Mouse (Mus musculus) gastrocnemius, postnatal 36 days (tissue): ENCODE measurements around the gene Myo18b. TPM values are rescaled to one million over a fixed set of nuclear protein-coding genes. Genes with fewer than 3 reads are reported as not detected.

Experiments
- DNase-seq, 2 experiments: peaks; one replicate each; pipeline ENCODE4 v3.0.0; 2022
- intact Hi-C: fragments of 180-260 bp; cut with DNase I; formaldehyde crosslinking; loops from one replicate; pipeline ENCODE4 v1.15.1; 2025
- total RNA-seq, 2 experiments: library from RNA; stranded (reverse); gene quantifications; 2 replicates each; pipeline ENCODE4 v1.2.3; 2021

The Myo18b gene
- total RNA-seq, 2 experiments from 2014 or later = 378 to 416 TPM

GRCm38 (mm10) chr5:112693286-112693849, 202.8 kb downstream of the Myo18b start:
- DNase-seq = no peak
- intact Hi-C loops = no loop called here

- intact Hi-C loops = no loop called here
- DNase-seq = no peak
Measured at GRCm38 (mm10) chr5:112687100-112687818, 208.9 kb downstream of the Myo18b start.

DNA sequence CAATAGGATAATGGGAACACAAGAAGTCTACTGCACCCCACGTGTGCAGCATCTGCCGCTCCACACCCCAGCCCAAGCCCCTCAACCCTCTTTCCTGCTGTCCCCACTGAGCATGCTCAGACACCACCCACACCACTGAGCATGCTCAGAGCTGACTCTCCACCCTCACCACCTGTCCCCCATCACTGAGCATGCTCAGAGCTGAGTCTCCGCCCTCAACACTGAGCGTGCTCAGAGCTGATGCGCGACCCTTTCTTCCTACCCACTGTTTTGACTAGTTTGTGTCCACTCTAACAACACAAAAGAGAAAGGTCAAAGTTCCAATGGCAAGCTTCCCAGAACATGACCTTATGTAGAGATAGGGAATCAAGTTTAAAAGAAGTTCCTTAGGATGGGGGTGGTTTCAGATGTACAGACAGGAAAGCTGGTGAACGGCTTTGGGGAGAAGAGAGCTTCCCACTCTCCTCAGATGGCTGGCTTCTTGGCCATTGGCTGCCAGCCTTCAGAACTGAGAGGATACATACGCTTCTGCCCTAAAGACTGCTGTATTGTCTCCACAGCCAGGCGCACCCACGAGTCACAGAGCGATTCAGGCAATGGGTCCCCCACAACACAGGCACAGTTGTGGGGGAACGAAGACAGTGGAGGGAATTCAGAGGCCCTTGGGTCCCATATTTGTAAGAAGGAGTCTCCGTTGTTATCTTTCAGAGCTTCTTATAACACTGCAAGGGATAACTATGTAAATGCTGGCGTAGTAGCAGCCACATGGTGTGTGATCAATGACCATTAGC, 209.7 kb downstream of the Myo18b start:
- no peak for DNase-seq
- intact Hi-C loops = no loop called here

DNA sequence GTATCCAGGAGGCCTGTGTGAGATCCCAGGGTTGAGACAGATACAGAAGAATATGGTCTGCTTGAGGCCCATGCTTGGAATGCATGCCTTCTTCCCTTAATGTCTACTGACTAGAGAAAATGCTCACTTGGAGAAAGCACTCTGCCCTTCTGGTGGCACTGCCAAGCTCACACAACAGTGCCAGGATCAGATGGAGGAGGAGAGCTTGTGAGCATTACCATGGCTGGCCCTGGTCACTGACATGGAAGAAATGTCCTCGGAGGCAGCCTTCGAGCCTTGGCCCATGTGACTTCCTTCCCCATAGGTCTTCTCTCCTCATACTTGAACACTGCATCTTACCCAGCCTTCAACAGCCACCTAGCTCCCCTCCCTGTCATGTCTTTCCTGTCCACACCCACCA, 216.9 kb downstream of the Myo18b start:
- no peak for DNase-seq
- intact Hi-C loops = no loop called here

GRCm38 (mm10) chr5:112678153-112678552, 218.0 kb downstream of the Myo18b start:
- no peak for DNase-seq
- intact Hi-C loops = no loop called here

GRCm38 (mm10) chr5:112674806-112675205, 221.4 kb downstream of the Myo18b start:
- DNase-seq = no peak
- intact Hi-C loops = no loop called here

- intact Hi-C loops = no loop called here
- no peak for DNase-seq
Measured at GRCm38 (mm10) chr5:112672457-112672856, 223.7 kb downstream of the Myo18b start.

DNA sequence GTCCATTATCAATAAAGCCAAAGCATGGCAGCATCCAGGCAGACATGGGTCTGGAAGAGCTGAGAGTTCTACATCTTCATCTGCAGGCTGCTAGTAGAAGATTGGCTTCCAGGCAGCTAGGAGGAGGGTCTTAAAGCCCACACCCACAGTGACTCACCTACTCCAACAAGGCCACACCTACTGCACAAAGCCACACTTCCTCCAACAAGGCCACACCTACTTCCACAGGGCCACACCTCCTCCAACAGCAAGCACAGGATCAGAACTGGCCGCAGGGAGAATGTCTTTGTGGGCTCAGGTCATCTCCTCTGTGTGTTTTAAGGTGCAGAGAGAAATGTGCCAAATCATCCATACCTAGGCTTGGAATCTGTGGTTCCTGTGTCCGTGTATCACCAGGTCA, 224.2 kb downstream of the Myo18b start:
- DNase-seq = no peak
- intact Hi-C loops = no loop called here

DNA sequence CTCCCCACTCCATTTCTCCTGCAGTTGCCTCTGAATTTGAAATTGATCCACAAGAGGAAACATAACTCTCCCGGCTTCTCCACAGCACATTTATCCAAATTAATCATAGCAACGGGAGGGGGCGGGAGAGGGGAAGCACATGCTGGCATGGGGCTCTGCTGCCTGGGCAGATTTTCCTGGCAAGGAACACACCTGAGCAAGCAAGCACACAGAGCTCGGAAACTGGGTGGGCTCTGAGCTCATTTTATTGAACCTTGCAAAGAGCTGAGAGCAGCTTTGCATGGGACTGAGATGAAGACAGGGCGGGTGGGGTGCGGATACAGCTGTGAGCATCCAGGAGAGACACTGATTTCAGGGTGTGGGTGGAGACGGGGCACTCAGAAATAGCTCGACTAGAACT, 229.0 kb downstream of the Myo18b start:
- intact Hi-C loops = no loop called here
- no peak for DNase-seq

DNA sequence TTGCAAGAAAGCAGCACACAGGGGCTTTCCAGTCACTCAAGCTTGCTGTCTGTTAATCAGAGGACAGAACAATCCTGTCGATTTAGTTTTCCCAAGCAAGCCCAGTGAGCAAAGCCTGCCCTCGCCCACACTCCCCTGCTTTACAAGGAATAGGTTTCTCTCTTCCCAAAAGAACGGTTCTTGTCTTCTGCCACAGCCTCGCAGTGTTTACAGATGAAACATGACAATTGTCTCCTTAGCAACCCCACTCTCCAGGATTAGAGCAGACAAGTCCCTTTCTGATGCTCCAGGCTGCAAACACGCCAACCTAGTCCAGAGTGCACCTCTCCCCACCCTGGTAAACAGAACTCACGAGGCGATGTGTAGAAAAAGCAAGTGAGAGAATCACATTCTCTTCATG, 230.5 kb downstream of the Myo18b start:
- intact Hi-C loops = no loop called here
- no peak for DNase-seq

- intact Hi-C loops = no loop called here
- no peak for DNase-seq
Measured at GRCm38 (mm10) chr5:112663701-112664100, 232.5 kb downstream of the Myo18b start.

- intact Hi-C loops = no loop called here
- DNase-seq = no peak
Measured at GRCm38 (mm10) chr5:112660924-112661431, 235.2 kb downstream of the Myo18b start.

- intact Hi-C loops = no loop called here
Measured at GRCm38 (mm10) chr5:112659295-112659694, 236.9 kb downstream of the Myo18b start.

GRCm38 (mm10) chr5:112656811-112657210, 239.4 kb downstream of the Myo18b start:
- no peak for DNase-seq
- intact Hi-C loops = no loop called here

More at GRCm38 (mm10) chr5:112659295-112659694, 236.9 kb downstream of the Myo18b start:
- no peak for DNase-seq

DNA sequence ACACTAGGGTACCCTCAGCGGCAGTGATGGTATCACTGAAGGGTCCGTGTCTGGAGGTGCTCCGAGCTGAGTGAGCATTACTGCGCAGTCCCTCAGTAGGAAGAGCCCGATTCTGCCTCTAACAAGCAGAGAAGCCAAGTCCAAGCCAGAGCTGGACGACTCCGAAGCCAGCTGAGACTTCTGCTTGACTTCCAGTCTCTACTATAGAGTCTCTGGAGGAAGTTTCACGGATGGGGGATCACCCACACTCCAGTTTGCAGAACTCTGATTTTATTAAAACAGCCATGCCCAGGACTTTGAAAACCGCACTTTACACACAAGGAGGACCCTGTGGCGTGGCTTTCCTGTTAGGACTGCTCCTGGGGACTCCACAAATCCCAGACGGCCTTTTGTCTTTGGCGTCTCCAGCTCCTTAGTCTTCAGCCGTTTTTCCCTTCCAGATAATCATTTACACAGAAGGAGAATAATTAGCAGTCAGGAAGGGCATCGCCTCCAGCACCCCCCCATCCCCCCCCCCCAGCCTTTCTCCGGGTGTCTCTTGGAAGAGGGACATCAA, 240.1 kb downstream of the Myo18b start:
- intact Hi-C loops = no loop called here
- no peak for DNase-seq

DNA sequence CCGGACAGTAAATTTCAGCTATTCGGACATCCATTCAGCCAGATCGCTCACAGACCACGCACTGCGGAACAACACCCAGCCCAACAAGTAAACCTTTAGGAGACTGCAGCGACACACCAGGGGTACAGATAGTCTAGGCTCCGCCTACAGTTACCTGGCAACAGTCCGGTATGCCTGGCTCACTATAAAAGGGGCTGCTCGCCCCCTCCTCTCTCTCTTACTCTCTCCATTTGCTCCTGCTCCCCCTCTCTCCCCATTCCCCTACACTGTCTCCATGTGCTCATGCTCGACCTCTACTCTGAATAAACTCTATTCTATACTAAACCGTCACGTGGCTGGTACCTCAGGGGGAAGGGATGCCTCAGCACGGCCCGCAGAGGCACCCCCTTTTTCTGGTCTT, 240.6 kb downstream of the Myo18b start:
- no peak for DNase-seq
- intact Hi-C loops = no loop called here

- DNase-seq = no peak
- intact Hi-C loops = no loop called here
Measured at GRCm38 (mm10) chr5:112652036-112652435, 244.1 kb downstream of the Myo18b start.

- no peak for DNase-seq
- intact Hi-C loops = no loop called here
Measured at GRCm38 (mm10) chr5:112649164-112649702, 246.9 kb downstream of the Myo18b start.

GRCm38 (mm10) chr5:112646871-112647270, 249.3 kb downstream of the Myo18b start:
- intact Hi-C loops = no loop called here
- no peak for DNase-seq

GRCm38 (mm10) chr5:112645535-112645934, 250.6 kb downstream of the Myo18b start:
- no peak for DNase-seq
- intact Hi-C loops = no loop called here
